22 mouse cellular contexts compared by ENCODE assay signal in genomic region chr5:122727096-122727495, GRCm38 (mm10).
"Had no signal": no experiment of that assay in that cellular context is flagged by ENCODE, and none has a peak within 500 bp of the region (broad histone marks: within the 10 kb centered on the region; RNA-seq: fewer than 3 reads in every experiment).

No protein-coding gene starts in this region.

- DNase-seq: gastrocnemius, postnatal 10 days; gastrocnemius, postnatal 25 days; heart, adult 18-20 months; heart, postnatal 10 days; heart, postnatal 4 days; kidney, adult 18-20 months; kidney, adult 8-10 months; kidney, postnatal 10 days; kidney, postnatal 25 days; kidney, postnatal 4 days; liver; liver, embryonic 13.5 days had no signal

- H3K4me3 ChIP-seq: heart, embryonic 10.5 days; heart, embryonic 12.5 days; hindbrain, embryonic 10.5 days; hindbrain, embryonic 12.5 days; intestine, embryonic 15.5 days; layer of hippocampus, adult 2 months; left cerebral cortex, adult 2 months; limb, embryonic 10.5 days; limb, embryonic 12.5 days; liver, embryonic 13.5 days; liver, embryonic 15.5 days had no signal
